Comparison of ENCODE assay signal across 15 mouse cellular contexts in the genomic region with DNA sequence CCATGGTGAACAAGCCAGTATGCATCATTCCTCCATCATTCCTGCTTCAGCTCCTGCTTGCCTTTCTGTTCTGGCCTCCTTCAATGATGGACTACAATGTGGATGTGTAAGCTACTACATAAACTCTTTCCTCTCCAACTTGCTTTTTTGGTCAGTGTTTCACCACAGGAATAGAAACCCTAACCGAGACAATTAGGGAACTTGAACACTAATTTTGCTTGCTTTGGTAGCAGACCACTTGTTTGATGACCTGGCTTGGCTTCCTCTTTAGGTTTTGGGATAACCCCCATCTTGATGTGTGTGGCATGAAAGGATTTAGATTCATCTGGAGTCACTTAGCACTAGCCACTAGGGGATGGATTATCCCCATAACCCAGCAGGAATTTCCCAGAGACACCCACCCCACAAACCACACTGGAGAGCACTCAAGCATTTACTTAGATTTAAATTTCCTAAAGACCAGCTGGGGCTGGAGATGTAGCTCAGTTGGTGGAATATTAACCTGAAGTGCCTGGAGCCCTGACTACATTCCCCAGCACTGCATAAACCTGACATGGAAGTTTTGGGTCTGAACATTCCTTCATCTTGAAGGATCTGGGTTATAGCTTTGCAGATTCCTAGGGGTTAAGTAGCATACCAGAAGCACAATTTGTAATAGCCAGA. TPM values are rescaled to one million over a fixed set of nuclear protein-coding genes. Genes with fewer than 3 reads are reported as not detected.
DNase-seq lines count a peak whose midpoint lies in the region; ATAC-seq and TF ChIP-seq lines count a peak whose summit lies in the region.
"Had no signal": no experiment of that assay in that cellular context is flagged by ENCODE, and none has a peak within 500 bp of the region (broad histone marks: within the 10 kb centered on the region; RNA-seq: fewer than 3 reads in every experiment).

No protein-coding gene starts in this region.

- H3K4me3 ChIP-seq in lung, embryonic 16.5 days (ENCODE audit: low read length), result no peak overlapping the region
- no peak overlapping the region for H3K4me3 ChIP-seq in lung, adult 2 months (replicated peaks; ENCODE audit: extremely low read depth, low read depth, low read length)
- no peak overlapping the region for H3K4me3 ChIP-seq in kidney, postnatal 0 days (replicated peaks; ENCODE audit: low read depth, low read length)
- no peak overlapping the region for H3K4me3 ChIP-seq in thymus, adult 2 months (ENCODE audit: control insufficient read depth, insufficient read depth, low read length)
- no peak overlapping the region for H3K4me3 ChIP-seq in hindbrain, embryonic 13.5 days
- no peak overlapping the region for H3K4me3 ChIP-seq in hindbrain, postnatal 0 days (ENCODE audit: low read length)
- H3K4me3 ChIP-seq: heart, adult 2 months; liver, embryonic 13.5 days had no signal

- H3K27ac ChIP-seq in lung, embryonic 16.5 days (ENCODE audit: low read length), result peak overlapping the region; percentile 72
- peak overlapping the region; percentile 77 for H3K27ac ChIP-seq in kidney, postnatal 0 days
- H3K27ac ChIP-seq in thymus, adult 2 months (ENCODE audit: control insufficient read depth, insufficient read depth, low read length), result no peak overlapping the region
- no peak overlapping the region for H3K27ac ChIP-seq in hindbrain, embryonic 13.5 days
- H3K27ac ChIP-seq in hindbrain, postnatal 0 days, result no peak overlapping the region
- H3K27ac ChIP-seq: heart, adult 2 months; liver, embryonic 13.5 days had no signal

- H3K4me1 ChIP-seq in lung, embryonic 16.5 days (replicated peaks; ENCODE audit: control insufficient read depth, insufficient read depth, low read length), result peaks cover 9% of the 10 kb centered on the region
- no peaks in the 10 kb centered on the region for H3K4me1 ChIP-seq in lung, adult 2 months (ENCODE audit: control insufficient read depth, insufficient read depth, low read length)
- peaks cover 10% of the 10 kb centered on the region; the same call in 1 of the 2 replicates for H3K4me1 ChIP-seq in kidney, postnatal 0 days (replicated peaks; ENCODE audit: insufficient read depth, low read length)
- H3K4me1 ChIP-seq in thymus, adult 2 months (replicated peaks; ENCODE audit: control insufficient read depth, insufficient read depth, low read length), result peaks cover 5% of the 10 kb centered on the region
- peaks cover 13% of the 10 kb centered on the region for H3K4me1 ChIP-seq in hindbrain, embryonic 13.5 days (replicated peaks)
- H3K4me1 ChIP-seq in hindbrain, postnatal 0 days (ENCODE audit: insufficient read depth, low read length), result peaks cover 10% of the 10 kb centered on the region; the same call in 1 of the 2 replicates

- H3K36me3 ChIP-seq in lung, embryonic 16.5 days (ENCODE audit: control insufficient read depth, insufficient read depth, low read length), result no peaks in the 10 kb centered on the region
- no peaks in the 10 kb centered on the region for H3K36me3 ChIP-seq in kidney, postnatal 0 days (ENCODE audit: insufficient read depth, low read length)
- H3K36me3 ChIP-seq in thymus, adult 2 months (ENCODE audit: control insufficient read depth, insufficient read depth, low read length), result no peaks in the 10 kb centered on the region
- H3K36me3 ChIP-seq in hindbrain, embryonic 13.5 days, result no peaks in the 10 kb centered on the region
- H3K36me3 ChIP-seq in hindbrain, postnatal 0 days (ENCODE audit: insufficient read depth, low read length), result no peaks in the 10 kb centered on the region
- H3K36me3 ChIP-seq: liver, embryonic 13.5 days had no signal

- no peaks in the 10 kb centered on the region for H3K27me3 ChIP-seq in lung, embryonic 16.5 days (ENCODE audit: control insufficient read depth, insufficient read depth, low read depth, low read length)
- no peaks in the 10 kb centered on the region for H3K27me3 ChIP-seq in kidney, postnatal 0 days (ENCODE audit: insufficient read depth, low read length)
- no peaks in the 10 kb centered on the region for H3K27me3 ChIP-seq in thymus, adult 2 months (ENCODE audit: control insufficient read depth, insufficient read depth, low read length)
- no peaks in the 10 kb centered on the region for H3K27me3 ChIP-seq in hindbrain, embryonic 13.5 days
- H3K27me3 ChIP-seq in hindbrain, postnatal 0 days (ENCODE audit: insufficient read depth, low read length), result no peaks in the 10 kb centered on the region

- TF ChIP-seq CTCF in lung, adult 2 months (IDR thresholded peaks at IDR 0.05; ENCODE audit: insufficient read depth, low read length), result no peak
- peak; percentile 35; the same call in 1 of the 2 replicates for TF ChIP-seq CTCF in kidney, postnatal 0 days (IDR thresholded peaks at IDR 0.05; ENCODE audit: low read depth)
- no peak for TF ChIP-seq CTCF in thymus, adult 2 months (IDR thresholded peaks at IDR 0.05; ENCODE audit: borderline replicate concordance, control insufficient read depth, extremely low read depth, insufficient read depth, low read length, poor library complexity)
- no peak for TF ChIP-seq CTCF in hindbrain, postnatal 0 days (IDR thresholded peaks at IDR 0.05; ENCODE audit: low read depth)

- DNase-seq in lung, adult 2 months, result no peak
- DNase-seq in kidney, postnatal 0 days (ENCODE audit: low spot score), result peak; percentile 71
- no peak for DNase-seq in thymus, adult 2 months
- DNase-seq in left cerebral cortex, adult 9 months (ENCODE audit: low spot score in 2 of 2), result no peak
- DNase-seq in hindbrain, postnatal 0 days (ENCODE audit: low spot score), result no peak
- DNase-seq: cerebellum, adult 9-10 months; embryo, embryonic 11 days; heart, adult 2 months; heart, postnatal 14 days; layer of hippocampus, adult 9-11 months; liver, embryonic 13.5 days had no signal

- H3K4me2 ChIP-seq in lung, embryonic 16.5 days (ENCODE audit: low read depth, low read length), result no peak overlapping the region
- no peak overlapping the region for H3K4me2 ChIP-seq in kidney, postnatal 0 days (ENCODE audit: low read length)
- H3K4me2 ChIP-seq in hindbrain, embryonic 13.5 days, result no peak overlapping the region
- no peak overlapping the region for H3K4me2 ChIP-seq in hindbrain, postnatal 0 days (ENCODE audit: low read depth, low read length)
- H3K4me2 ChIP-seq: liver, embryonic 13.5 days had no signal

- no peaks in the 10 kb centered on the region for H3K9me3 ChIP-seq in lung, embryonic 16.5 days (ENCODE audit: control insufficient read depth, low read length)
- no peaks in the 10 kb centered on the region for H3K9me3 ChIP-seq in kidney, postnatal 0 days (replicated peaks; ENCODE audit: low read length)
- no peaks in the 10 kb centered on the region for H3K9me3 ChIP-seq in hindbrain, embryonic 13.5 days
- no peaks in the 10 kb centered on the region for H3K9me3 ChIP-seq in hindbrain, postnatal 0 days (ENCODE audit: low read length)
- H3K9me3 ChIP-seq: liver, embryonic 13.5 days had no signal

- no peak overlapping the region for H3K9ac ChIP-seq in lung, embryonic 16.5 days (ENCODE audit: low read length)
- no peak overlapping the region for H3K9ac ChIP-seq in kidney, postnatal 0 days (ENCODE audit: low read depth, low read length)
- H3K9ac ChIP-seq in hindbrain, embryonic 13.5 days, result no peak overlapping the region
- H3K9ac ChIP-seq in hindbrain, postnatal 0 days (replicated peaks; ENCODE audit: low read length), result no peak overlapping the region
- H3K9ac ChIP-seq: liver, embryonic 13.5 days had no signal

- WGBS in lung, embryonic 16.5 days, result 53% methylated on average over 1 of the region's 1 CpGs
- 53% methylated on average over 1 of the region's 1 CpGs for WGBS in lung, adult 2 months
- WGBS in kidney, postnatal 0 days, result 60% methylated on average over 1 of the region's 1 CpGs
- WGBS in thymus, adult 2 months, result 5% methylated on average over 1 of the region's 1 CpGs
- WGBS in hindbrain, embryonic 13.5 days, result 93% methylated on average over 1 of the region's 1 CpGs
- 70% methylated on average over 1 of the region's 1 CpGs for WGBS in hindbrain, postnatal 0 days

- TF ChIP-seq POLR2A in lung, adult 2 months (IDR thresholded peaks at IDR 0.05; ENCODE audit: borderline replicate concordance, extremely low read depth, low read depth, low read length), result no peak
- TF ChIP-seq POLR2A in thymus, adult 2 months (IDR thresholded peaks at IDR 0.05; ENCODE audit: control insufficient read depth, extremely low read depth, insufficient read depth, low read length, poor library complexity), result no peak

- peak; percentile 32 for ATAC-seq in lung, embryonic 16.5 days (ENCODE audit: low read depth)
- peak; percentile 74 for ATAC-seq in granulocyte monocyte progenitor cell, adult 5-6 weeks (replicated peaks; ENCODE audit: poor library complexity, severe bottlenecking)
- ATAC-seq in kidney, postnatal 0 days (replicated peaks; ENCODE audit: low FRiP score, low read depth), result peak; percentile 52; the same call in 1 of the 2 replicates
- no peak for ATAC-seq in hindbrain, embryonic 13.5 days (ENCODE audit: low FRiP score)
- no peak for ATAC-seq in hindbrain, postnatal 0 days
- ATAC-seq: inflammation-experienced regulatory T-cells, adult 6 months had no signal

RNA-seq across cellular contexts. Expression of a gene that starts 3.8 kb away (rescaled TPM):
- 28.2 and 33.9 TPM in 2 replicates for polyA plus RNA-seq in lung, embryonic 16.5 days (2015; fragmentation: Nextera tagmentation; extraction: Ambion mirVana)
- polyA plus RNA-seq in lung, adult 2 months (2012; rRNA removed), result 209 and 247 TPM in 2 replicates
- 0.19 and 0.39 TPM in 2 replicates for total RNA-seq in granulocyte monocyte progenitor cell, adult 5-6 weeks (2014; fragmentation: Nextera tagmentation)
- total RNA-seq in granulocyte monocyte progenitor cell, adult 5-6 weeks (2017), result 0.52 and 0.88 TPM in 2 replicates
- polyA plus RNA-seq in kidney, postnatal 0 days (2015; fragmentation: Nextera tagmentation; extraction: Ambion mirVana), result 140 and 144 TPM in 2 replicates
- 386 and 423 TPM in 2 replicates for polyA plus RNA-seq in thymus, adult 2 months (2012; rRNA removed)
- polyA plus RNA-seq in hindbrain, embryonic 13.5 days (2015; fragmentation: Nextera tagmentation; extraction: Ambion mirVana), result 51.2 and 54.4 TPM in 2 replicates
- total RNA-seq in hindbrain, postnatal 0 days (2014; rRNA removed), result 123 and 158 TPM in 2 replicates
- polyA plus RNA-seq in hindbrain, postnatal 0 days (2015; fragmentation: Nextera tagmentation; extraction: Ambion mirVana), result 115 and 117 TPM in 2 replicates

RNA-seq across cellular contexts. Expression of a gene that starts 56.8 kb away (rescaled TPM):
- polyA plus RNA-seq in lung, embryonic 16.5 days (2015; fragmentation: Nextera tagmentation; extraction: Ambion mirVana), result 263 and 274 TPM in 2 replicates
- 57.4 and 82.5 TPM in 2 replicates for polyA plus RNA-seq in lung, adult 2 months (2012; rRNA removed)
- total RNA-seq in granulocyte monocyte progenitor cell, adult 5-6 weeks (2014; fragmentation: Nextera tagmentation), result 130 and 159 TPM in 2 replicates
- 404 and 430 TPM in 2 replicates for total RNA-seq in granulocyte monocyte progenitor cell, adult 5-6 weeks (2017)
- polyA plus RNA-seq in kidney, postnatal 0 days (2015; fragmentation: Nextera tagmentation; extraction: Ambion mirVana), result 232 and 262 TPM in 2 replicates
- polyA plus RNA-seq in thymus, adult 2 months (2012; rRNA removed), result 133 and 164 TPM in 2 replicates
- polyA plus RNA-seq in hindbrain, embryonic 13.5 days (2015; fragmentation: Nextera tagmentation; extraction: Ambion mirVana), result 385 and 394 TPM in 2 replicates
- 176 and 179 TPM in 2 replicates for total RNA-seq in hindbrain, postnatal 0 days (2014; rRNA removed)
- polyA plus RNA-seq in hindbrain, postnatal 0 days (2015; fragmentation: Nextera tagmentation; extraction: Ambion mirVana), result 429 and 435 TPM in 2 replicates

Comparison
In these comparisons a context has a peak if more than half of its experiments do, and no peak if none do; other contexts are left out.
1. ATAC-seq: peak in lung, embryonic 16.5 days (single experiment), granulocyte monocyte progenitor cell, adult 5-6 weeks (single experiment) and kidney, postnatal 0 days (single experiment); none in hindbrain, embryonic 13.5 days (single experiment) and hindbrain, postnatal 0 days (single experiment).
2. H3K27ac ChIP-seq: peak in lung, embryonic 16.5 days (single experiment) and kidney, postnatal 0 days (single experiment); none in thymus, adult 2 months (single experiment), hindbrain, embryonic 13.5 days (single experiment) and hindbrain, postnatal 0 days (single experiment).